Mouse (Mus musculus) bone marrow macrophage, adult 2 months (primary cell): ENCODE measurements around the gene Oscar.

Experiments
- CTCF ChIP-seq: IDR thresholded peaks from 2 replicates; pipeline ENCODE4 v1.5.1; 2012; ENCODE audit warnings: low read depth, mild to moderate bottlenecking, low read length, moderate library complexity
- POLR2A ChIP-seq: IDR thresholded peaks from 2 replicates; pipeline ENCODE4 v1.6.1; 2012; ENCODE audit warnings: mild to moderate bottlenecking, low read depth, low read length, borderline replicate concordance

- TF ChIP-seq CTCF, result no peak
- TF ChIP-seq POLR2A, result no peak
These were observed 658 bp upstream of the Oscar start for GRCm38 (mm10) chr7:3616389-3617241.
